Mouse (Mus musculus) forebrain, embryonic 14.5 days (tissue): ENCODE data around the gene Lrrc58. TPM values are rescaled to one million over a fixed set of nuclear protein-coding genes. Genes with fewer than 3 reads are reported as not detected.
A peak's percentile ranks its signal among the peaks of the same experiment; 100 is the strongest.

Experiments
- ATAC-seq: fragments of 200-750 bp; cut with Nextera tagmentation; 2 replicates; pipeline ENCODE4 v1.8.0; 2017; ENCODE audit warnings: mild to moderate bottlenecking, moderate library complexity
- DNase-seq: peaks from one replicate; pipeline ENCODE4 v3.0.0-alpha.2; 2015; ENCODE audit warnings: low spot score
- H3K27ac ChIP-seq: fragments of 300-500 bp; sonication (generic); 2 replicates; pipeline ENCODE4 v1.5.1; 2014; ENCODE audit warnings: low read depth, mild to moderate bottlenecking, control low read depth, low read length, moderate library complexity
- H3K27me3 ChIP-seq: fragments of 300-500 bp; sonication (generic); replicated peaks from 2 replicates; pipeline ENCODE4 v1.6.1; 2014; ENCODE audit warnings: low read length, control low read depth, mixed read lengths; ENCODE audit not compliant: control insufficient read depth, insufficient read depth
- H3K36me3 ChIP-seq: fragments of 300-500 bp; sonication (generic); 2 replicates; pipeline ENCODE4 v1.6.1; 2014; ENCODE audit warnings: low read length, control low read depth; ENCODE audit not compliant: control insufficient read depth, insufficient read depth
- H3K4me1 ChIP-seq: fragments of 300-500 bp; sonication (generic); 2 replicates; pipeline ENCODE4 v1.6.1; 2014; ENCODE audit warnings: antibody characterized with exemption, low read length, control low read depth; ENCODE audit not compliant: control insufficient read depth, insufficient read depth
- H3K4me2 ChIP-seq: fragments of 300-500 bp; sonication (generic); 2 replicates; pipeline ENCODE4 v1.6.1; 2014; ENCODE audit warnings: mild to moderate bottlenecking, control low read depth, low read length
- H3K4me3 ChIP-seq: fragments of 300-500 bp; sonication (generic); 2 replicates; pipeline ENCODE4 v1.5.1; 2014; ENCODE audit warnings: low read depth, low read length, control low read depth
- H3K9ac ChIP-seq: fragments of 300-500 bp; sonication (generic); 2 replicates; pipeline ENCODE4 v1.6.1; 2014; ENCODE audit warnings: mild to moderate bottlenecking, low read length, control low read depth, moderate library complexity
- H3K9me3 ChIP-seq: fragments of 300-500 bp; sonication (generic); replicated peaks from 2 replicates; pipeline ENCODE4 v1.6.1; 2016; ENCODE audit warnings: low read length, control low read depth, mixed read lengths; ENCODE audit not compliant: control insufficient read depth
- WGBS: fragments of 180-500 bp; shearing (Covaris S2); extraction: QIAGEN DNeasy Blood & Tissue Kit; methylation state at CpG from one replicate; pipeline ENCODE4 v1.1.7; 2014; 5-methylcytosine and 5-hydroxymethylcytosine counted together
- polyA plus RNA-seq: library from polyadenylated mRNA; unstranded; fragments of >200 nt; fragmentation: Nextera tagmentation; extraction: Ambion mirVana; gene quantifications from 2 replicates; pipeline ENCODE4 v1.2.1, GENCODE M21; 2014

The Lrrc58 gene
- polyA plus RNA-seq, 1 experiment from 2014 or later, result 40.7 TPM

GRCm38 (mm10) chr16:37927117-37927516 lies 58.9 kb downstream of the Lrrc58 start:
- H3K4me2 ChIP-seq, result no peak overlapping the region
- H3K27ac ChIP-seq, result peak overlapping the region; percentile 78
- peak; percentile 61; the same call in 1 of the 2 replicates for ATAC-seq
- no peaks in the 10 kb centered on the region for H3K36me3 ChIP-seq
- H3K27me3 ChIP-seq, result no peaks in the 10 kb centered on the region
- no peak overlapping the region for H3K9ac ChIP-seq
- DNase-seq, result peak; percentile 75
- H3K9me3 ChIP-seq, result no peaks in the 10 kb centered on the region
- 5% methylated on average over 4 of the region's 4 CpGs for WGBS
- H3K4me3 ChIP-seq, result no peak overlapping the region
- peaks cover 29% of the 10 kb centered on the region for H3K4me1 ChIP-seq

- Histone ChIP-seq H3K4me3 (no peak overlapping the region), H3K9ac (no peak overlapping the region), H3K9me3 (no peaks in the 10 kb centered on the region; the same call in 1 of the 2 replicates), H3K4me1 (peaks cover 29% of the 10 kb centered on the region), H3K27me3 (no peaks in the 10 kb centered on the region), H3K36me3 (no peaks in the 10 kb centered on the region), H3K4me2 (no peak overlapping the region), H3K27ac (peak overlapping the region; percentile 36; the same call in 1 of the 2 replicates)
- ATAC-seq (no peak), DNase-seq (peak; percentile 45)
- WGBS, result 11% methylated on average over 2 of the region's 2 CpGs
Observed at GRCm38 (mm10) chr16:37929006-37929405, 60.8 kb downstream of the Lrrc58 start.

GRCm38 (mm10) chr16:37929626-37930025 lies 61.4 kb downstream of the Lrrc58 start:
- H3K36me3 ChIP-seq, result no peaks in the 10 kb centered on the region
- H3K4me2 ChIP-seq, result no peak overlapping the region
- no peak for DNase-seq
- H3K4me1 ChIP-seq, result peaks cover 29% of the 10 kb centered on the region
- 84% methylated on average over 2 of the region's 2 CpGs for WGBS
- H3K27me3 ChIP-seq, result no peaks in the 10 kb centered on the region
- H3K4me3 ChIP-seq, result no peak overlapping the region
- ATAC-seq, result no peak
- no peak overlapping the region; the same call in 1 of the 2 replicates for H3K27ac ChIP-seq
- no peak overlapping the region for H3K9ac ChIP-seq
- no peaks in the 10 kb centered on the region; the same call in 1 of the 2 replicates for H3K9me3 ChIP-seq

GRCm38 (mm10) chr16:37934932-37935331 lies 66.7 kb downstream of the Lrrc58 start:
- Histone ChIP-seq H3K36me3 (no peaks in the 10 kb centered on the region), H3K4me2 (no peak overlapping the region), H3K27ac (no peak overlapping the region), H3K4me3 (no peak overlapping the region), H3K27me3 (no peaks in the 10 kb centered on the region), H3K9me3 (no peaks in the 10 kb centered on the region; the same call in 1 of the 2 replicates), H3K9ac (no peak overlapping the region), H3K4me1 (peaks cover 20% of the 10 kb centered on the region)
- ATAC-seq (no peak), DNase-seq (no peak)
- 89% methylated on average over 2 of the region's 2 CpGs for WGBS

- Histone ChIP-seq H3K4me3 (no peak overlapping the region), H3K4me1 (peaks cover 20% of the 10 kb centered on the region), H3K27ac (peak overlapping the region; percentile 71; the same call in 1 of the 2 replicates), H3K9me3 (no peaks in the 10 kb centered on the region; the same call in 1 of the 2 replicates), H3K36me3 (no peaks in the 10 kb centered on the region), H3K27me3 (no peaks in the 10 kb centered on the region), H3K4me2 (no peak overlapping the region), H3K9ac (no peak overlapping the region)
- ATAC-seq, result no peak
- 54% methylated on average over 8 of the region's 8 CpGs for WGBS
- DNase-seq, result peak; percentile 50
Observed at GRCm38 (mm10) chr16:37937276-37937675, 69.1 kb downstream of the Lrrc58 start.

Other genes with a start within 250 kb of the Lrrc58 start
- gene Ndufb4, start 213.9 kb upstream of the Lrrc58 start, polyA plus RNA-seq, result 66.3 and 71.1 TPM in 2 replicates
- gene Fstl1, start 91.5 kb upstream of the Lrrc58 start, polyA plus RNA-seq, result 90.2 and 101 TPM in 2 replicates
- 0.20 TPM in 1 of 2 replicates, not detected in the other for gene Gm36028, start 7.2 kb upstream of the Lrrc58 start, polyA plus RNA-seq
- 4.2 and 5.1 TPM in 2 replicates for gene Gpr156, start 48.1 kb downstream of the Lrrc58 start, polyA plus RNA-seq
- 130 and 156 TPM in 2 replicates for gene Gsk3b, start 220.6 kb downstream of the Lrrc58 start, polyA plus RNA-seq